Mouse (Mus musculus) hindbrain, embryonic 13.5 days (tissue): Measurements from ENCODE around the gene Lmbrd1. TPM values are rescaled to one million over a fixed set of nuclear protein-coding genes. Genes with fewer than 3 reads are reported as not detected.
"Not testable (repeated sequence)": the region's sequence is repeated elsewhere in the genome, so short reads cannot be mapped to it uniquely, and the experiment has no call there.

Source experiments
- ATAC-seq: fragments of 200-750 bp; cut with Nextera tagmentation; 2 replicates; pipeline ENCODE4 v1.8.0; 2017; ENCODE audit warnings: moderate TSS enrichment; ENCODE audit not compliant: low FRiP score
- H3K27ac ChIP-seq: fragments of 300-500 bp; sonication (generic); 2 replicates; pipeline ENCODE4 v1.5.1; 2015; ENCODE audit warnings: inconsistent platforms, mild to moderate bottlenecking, moderate library complexity
- H3K27me3 ChIP-seq: fragments of 300-500 bp; sonication (generic); 2 replicates; pipeline ENCODE4 v1.6.1; 2015; ENCODE audit warnings: mild to moderate bottlenecking, inconsistent platforms
- H3K36me3 ChIP-seq: fragments of 300-500 bp; sonication (generic); 2 replicates; pipeline ENCODE4 v1.6.1; 2015; ENCODE audit warnings: mild to moderate bottlenecking, inconsistent platforms
- H3K4me1 ChIP-seq: fragments of 300-500 bp; sonication (generic); replicated peaks from 2 replicates; pipeline ENCODE4 v1.6.1; 2015; ENCODE audit warnings: inconsistent platforms
- H3K4me2 ChIP-seq: fragments of 300-500 bp; sonication (generic); 2 replicates; pipeline ENCODE4 v1.6.1; 2015; ENCODE audit warnings: inconsistent platforms, mild to moderate bottlenecking, moderate library complexity
- H3K4me3 ChIP-seq: fragments of 300-500 bp; sonication (generic); 2 replicates; pipeline ENCODE4 v1.5.1; 2015; ENCODE audit warnings: mild to moderate bottlenecking, inconsistent platforms
- H3K9ac ChIP-seq: fragments of 300-500 bp; sonication (generic); 2 replicates; pipeline ENCODE4 v1.6.1; 2015; ENCODE audit warnings: mild to moderate bottlenecking, inconsistent platforms
- H3K9me3 ChIP-seq: fragments of 300-500 bp; sonication (generic); 2 replicates; pipeline ENCODE4 v1.6.1; 2016; ENCODE audit warnings: inconsistent platforms
- WGBS: fragments of 180-500 bp; shearing (Covaris S2); methylation state at CpG from one replicate; pipeline ENCODE4 v1.1.7; 2015; 5-methylcytosine and 5-hydroxymethylcytosine counted together
- polyA plus RNA-seq: library from polyadenylated mRNA; unstranded; fragments of >200 nt; fragmentation: Nextera tagmentation; extraction: Ambion mirVana; gene quantifications from 2 replicates; pipeline ENCODE4 v1.2.1, GENCODE M21; 2015

The Lmbrd1 gene
- polyA plus RNA-seq, 1 experiment from 2014 or later, result 48.0 TPM

GRCm38 (mm10) chr1:24734866-24735265, 56.4 kb downstream of the Lmbrd1 start:
- Histone ChIP-seq H3K9ac (no peak overlapping the region), H3K4me3 (no peak overlapping the region), H3K36me3 (peaks cover 38% of the 10 kb centered on the region), H3K27ac (no peak overlapping the region), H3K27me3 (no peaks in the 10 kb centered on the region), H3K9me3 (no peaks in the 10 kb centered on the region), H3K4me2 (no peak overlapping the region), H3K4me1 (no peaks in the 10 kb centered on the region)
- no peak for ATAC-seq
- 81% methylated on average over 5 of the region's 5 CpGs for WGBS

GRCm38 (mm10) chr1:24740903-24741302, 62.5 kb downstream of the Lmbrd1 start:
- Histone ChIP-seq H3K4me2 (no peak overlapping the region), H3K4me3 (no peak overlapping the region), H3K9ac (no peak overlapping the region), H3K9me3 (no peaks in the 10 kb centered on the region), H3K27ac (no peak overlapping the region), H3K27me3 (no peaks in the 10 kb centered on the region), H3K4me1 (no peaks in the 10 kb centered on the region), H3K36me3 (peaks cover 5% of the 10 kb centered on the region)
- ATAC-seq, result no peak
- WGBS, result 82% methylated on average over 3 of the region's 3 CpGs

GRCm38 (mm10) chr1:24741552-24741951, 63.1 kb downstream of the Lmbrd1 start:
- Histone ChIP-seq H3K9me3 (no peaks in the 10 kb centered on the region), H3K27me3 (no peaks in the 10 kb centered on the region), H3K36me3 (peaks cover 5% of the 10 kb centered on the region), H3K4me1 (no peaks in the 10 kb centered on the region), H3K27ac (no peak overlapping the region), H3K4me3 (no peak overlapping the region), H3K4me2 (no peak overlapping the region), H3K9ac (no peak overlapping the region)
- ATAC-seq, result no peak
- WGBS, result 38% methylated on average over 3 of the region's 3 CpGs

GRCm38 (mm10) chr1:24743191-24743924, 64.9 kb downstream of the Lmbrd1 start:
- Histone ChIP-seq H3K27me3 (no peaks in the 10 kb centered on the region), H3K9ac (no peak overlapping the region), H3K27ac (no peak overlapping the region), H3K4me2 (no peak overlapping the region), H3K9me3 (no peaks in the 10 kb centered on the region), H3K4me3 (no peak overlapping the region), H3K36me3 (peaks cover 15% of the 10 kb centered on the region), H3K4me1 (no peaks in the 10 kb centered on the region)
- no peak for ATAC-seq
- 91% methylated on average over 9 of the region's 9 CpGs for WGBS

- no peak overlapping the region for H3K9ac ChIP-seq
- no peaks in the 10 kb centered on the region for H3K27me3 ChIP-seq
- H3K4me2 ChIP-seq, result no peak overlapping the region
- no peak overlapping the region for H3K27ac ChIP-seq
- no peak for ATAC-seq
- H3K4me1 ChIP-seq, result no peaks in the 10 kb centered on the region
- no peak overlapping the region for H3K4me3 ChIP-seq
- H3K36me3 ChIP-seq, result peaks cover 33% of the 10 kb centered on the region
- no peaks in the 10 kb centered on the region for H3K9me3 ChIP-seq
- 92% methylated on average over 4 of the region's 4 CpGs for WGBS
Observed at GRCm38 (mm10) chr1:24752715-24753114, 74.3 kb downstream of the Lmbrd1 start.

- Histone ChIP-seq H3K9ac (no peak overlapping the region), H3K4me2 (no peak overlapping the region), H3K4me1 (peaks cover 19% of the 10 kb centered on the region), H3K4me3 (no peak overlapping the region), H3K36me3 (peaks cover 15% of the 10 kb centered on the region), H3K27me3 (no peaks in the 10 kb centered on the region), H3K27ac (no peak overlapping the region), H3K9me3 (no peaks in the 10 kb centered on the region)
- WGBS, result 55% methylated on average over 8 of the region's 8 CpGs
- peak; percentile 69; the same call in 1 of the 2 replicates for ATAC-seq
Observed at GRCm38 (mm10) chr1:24758516-24758915, 80.1 kb downstream of the Lmbrd1 start.

- Histone ChIP-seq H3K27me3 (no peaks in the 10 kb centered on the region), H3K9me3 (no peaks in the 10 kb centered on the region), H3K4me2 (no peak overlapping the region), H3K4me3 (no peak overlapping the region), H3K9ac (no peak overlapping the region), H3K36me3 (peaks cover 20% of the 10 kb centered on the region), H3K27ac (no peak overlapping the region), H3K4me1 (no peaks in the 10 kb centered on the region)
- 85% methylated on average over 8 of the region's 8 CpGs for WGBS
- ATAC-seq, result peak; percentile 61; the same call in 1 of the 2 replicates
Observed at GRCm38 (mm10) chr1:24766466-24766865, 88.0 kb downstream of the Lmbrd1 start.

- not testable (repeated sequence) for H3K9ac ChIP-seq, H3K4me1 ChIP-seq, H3K27ac ChIP-seq, H3K4me2 ChIP-seq, H3K4me3 ChIP-seq, H3K9me3 ChIP-seq, H3K27me3 ChIP-seq
- WGBS, result 90% methylated on average over 3 of the region's 3 CpGs
- H3K36me3 ChIP-seq, result peaks cover 17% of the 10 kb centered on the region
- 0 out of 2 replicates have a peak, but pooled peaks have one; percentile 28 for ATAC-seq
Observed at GRCm38 (mm10) chr1:24767197-24767596, 88.8 kb downstream of the Lmbrd1 start.

GRCm38 (mm10) chr1:24773642-24774041, 95.2 kb downstream of the Lmbrd1 start:
- no peak overlapping the region for H3K27ac ChIP-seq
- H3K4me2 ChIP-seq, result no peak overlapping the region
- WGBS, result 83% methylated on average over 2 of the region's 2 CpGs
- H3K4me1 ChIP-seq, result no peaks in the 10 kb centered on the region
- no peaks in the 10 kb centered on the region for H3K27me3 ChIP-seq
- no peak overlapping the region for H3K9ac ChIP-seq
- no peaks in the 10 kb centered on the region for H3K9me3 ChIP-seq
- no peak overlapping the region for H3K4me3 ChIP-seq
- no peak for ATAC-seq
- no peaks in the 10 kb centered on the region for H3K36me3 ChIP-seq

- no peak overlapping the region for H3K9ac ChIP-seq
- H3K4me1 ChIP-seq, result no peaks in the 10 kb centered on the region
- no peak overlapping the region for H3K4me3 ChIP-seq
- H3K27ac ChIP-seq, result no peak overlapping the region
- 86% methylated on average over 2 of the region's 2 CpGs for WGBS
- H3K36me3 ChIP-seq, result no peaks in the 10 kb centered on the region
- H3K9me3 ChIP-seq, result no peaks in the 10 kb centered on the region
- no peak overlapping the region for H3K4me2 ChIP-seq
- no peak for ATAC-seq
- H3K27me3 ChIP-seq, result no peaks in the 10 kb centered on the region
Observed at GRCm38 (mm10) chr1:24776576-24776975, 98.1 kb downstream of the Lmbrd1 start.

GRCm38 (mm10) chr1:24793168-24793567, 114.7 kb downstream of the Lmbrd1 start:
- Histone ChIP-seq H3K4me3 (no peak overlapping the region), H3K4me1 (no peaks in the 10 kb centered on the region), H3K36me3 (no peaks in the 10 kb centered on the region), H3K4me2 (no peak overlapping the region), H3K9me3 (no peaks in the 10 kb centered on the region), H3K27ac (no peak overlapping the region), H3K27me3 (no peaks in the 10 kb centered on the region), H3K9ac (no peak overlapping the region)
- 86% methylated on average over 6 of the region's 6 CpGs for WGBS
- no peak for ATAC-seq

GRCm38 (mm10) chr1:24807971-24808370, 129.5 kb downstream of the Lmbrd1 start:
- not testable (repeated sequence) for H3K27me3 ChIP-seq, ATAC-seq, H3K4me2 ChIP-seq, H3K4me3 ChIP-seq, H3K9me3 ChIP-seq, H3K27ac ChIP-seq, H3K9ac ChIP-seq, H3K36me3 ChIP-seq, H3K4me1 ChIP-seq
- 97% methylated on average over 21 of the region's 21 CpGs for WGBS
